Mouse (Mus musculus) G1E (cell line): ENCODE results near the gene Smndc1. TPM values are rescaled to one million over a fixed set of nuclear protein-coding genes. Genes with fewer than 3 reads are reported as not detected.

Experiments
- ATAC-seq: 2 replicates; pipeline ENCODE4 v1.8.0; 2016; ENCODE audit warnings: mild to moderate bottlenecking; ENCODE audit not compliant: insufficient number of reproducible peaks, poor library complexity, low FRiP score, severe bottlenecking; ENCODE audit errors: extremely low read depth
- DNase-seq: peaks from one replicate; pipeline ENCODE4 v3.0.0; 2012; ENCODE audit warnings: low spot score
- H3K27me3 ChIP-seq: 2 replicates; pipeline ENCODE4 v1.6.1; 2012; ENCODE audit warnings: mild to moderate bottlenecking, low read length, inconsistent platforms; ENCODE audit not compliant: insufficient read depth
- H3K36me3 ChIP-seq: replicated peaks from 2 replicates; pipeline ENCODE3; 2012; ENCODE audit warnings: mild to moderate bottlenecking, inconsistent platforms
- H3K4me1 ChIP-seq: 2 replicates; pipeline ENCODE4 v1.6.1; 2012; ENCODE audit warnings: low read depth, low read length, inconsistent platforms, mixed read lengths; ENCODE audit not compliant: insufficient read depth
- H3K4me3 ChIP-seq: 2 replicates; pipeline ENCODE4 v1.5.1; 2012; ENCODE audit warnings: low read depth, mild to moderate bottlenecking, inconsistent platforms, low read length, moderate library complexity, mixed read lengths
- H3K9me3 ChIP-seq: replicated peaks from 2 replicates; pipeline ENCODE4 v1.6.1; 2012; ENCODE audit warnings: inconsistent platforms
- CTCF ChIP-seq: IDR thresholded peaks from 2 replicates; pipeline ENCODE4 v1.5.1; 2012; ENCODE audit warnings: low read depth, low read length, inconsistent platforms, mixed read lengths
- GATA1 ChIP-seq: IDR thresholded peaks from 2 replicates; pipeline ENCODE4 v1.6.1; 2012; ENCODE audit warnings: borderline replicate concordance, low read length, inconsistent platforms, mixed read lengths
- GATA2 ChIP-seq: IDR thresholded peaks from 2 replicates; pipeline ENCODE4 v1.6.1; 2012; ENCODE audit warnings: low read depth, low read length, inconsistent platforms, borderline replicate concordance
- POLR2AphosphoS5 ChIP-seq: IDR thresholded peaks from 2 replicates; pipeline ENCODE4 v1.6.1; 2012; ENCODE audit warnings: low read depth, low read length, inconsistent platforms; ENCODE audit not compliant: insufficient replicate concordance
- TAL1 ChIP-seq: conservative IDR thresholded peaks from 2 replicates; pipeline ENCODE4 v1.6.1; 2012; ENCODE audit warnings: low read depth, low read length, inconsistent platforms, mixed read lengths
- polyA plus RNA-seq: library from polyadenylated mRNA; stranded (reverse); fragments of >175 nt; gene quantifications from 2 replicates; pipeline ENCODE4 v1.2.3, GENCODE M21; 2012
- total RNA-seq, 2 experiments: library from RNA; stranded (forward) in 1 of 2; stranded (reverse) in 1 of 2; fragments of 200-1000 nt in 1 of 2; fragments of >200 nt in 1 of 2; fragmentation: Nextera tagmentation in 1 of 2; gene quantifications; 2 replicates each; pipeline ENCODE4 v1.2.3; 2014 to 2017

Gene Smndc1
- 96.5 and 105 TPM in 2 replicates for total RNA-seq (2014; fragmentation: Nextera tagmentation)
- total RNA-seq (2017): 44.9 and 47.7 TPM in 2 replicates
- polyA plus RNA-seq: 181 and 267 TPM in 2 replicates

DNA sequence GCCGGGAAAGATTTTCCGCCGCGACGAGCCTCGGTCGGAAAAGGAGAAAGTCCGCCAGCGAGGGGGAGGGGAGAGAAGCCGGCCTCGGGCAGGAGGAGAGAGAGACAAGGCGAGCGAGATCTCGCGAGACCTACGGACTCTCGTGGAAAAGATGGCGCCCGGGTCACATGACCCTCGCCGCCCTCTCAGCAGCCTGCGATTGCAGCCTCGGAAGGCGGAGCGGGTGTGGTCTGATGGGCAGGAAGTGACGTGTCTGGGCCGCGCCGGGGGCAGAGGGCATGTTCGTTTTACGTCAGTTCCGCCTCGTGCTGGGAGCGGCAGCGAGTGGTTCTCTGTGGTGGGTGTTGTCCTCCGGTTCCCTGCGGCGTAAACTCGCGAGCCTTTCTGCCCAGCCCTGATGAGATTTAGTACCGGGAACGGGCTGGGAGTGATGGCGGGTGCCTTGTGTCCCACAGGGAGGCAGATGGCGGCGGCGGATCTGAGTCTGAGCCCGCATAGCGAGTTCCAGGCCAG lies at the start of gene Smndc1:
TSS of gene Smndc1 (minus strand) at position 84 of the 513 bp plus-strand sequence.
- Histone ChIP-seq H3K27me3 (no peaks in the 10 kb centered on the region), H3K4me1 (peaks cover 56% of the 10 kb centered on the region), H3K4me3 (peak within 1 kb of the TSS; percentile 96), H3K9me3 (no peaks in the 10 kb centered on the region), H3K36me3 (peaks cover 48% of the 10 kb centered on the region)
- TF ChIP-seq POLR2AphosphoS5: no peak
- TF ChIP-seq TAL1: no peak
- no peak for TF ChIP-seq GATA2
- no peak for TF ChIP-seq GATA1
- peak; percentile 95 for DNase-seq
- peak; percentile 97 for ATAC-seq

DNA sequence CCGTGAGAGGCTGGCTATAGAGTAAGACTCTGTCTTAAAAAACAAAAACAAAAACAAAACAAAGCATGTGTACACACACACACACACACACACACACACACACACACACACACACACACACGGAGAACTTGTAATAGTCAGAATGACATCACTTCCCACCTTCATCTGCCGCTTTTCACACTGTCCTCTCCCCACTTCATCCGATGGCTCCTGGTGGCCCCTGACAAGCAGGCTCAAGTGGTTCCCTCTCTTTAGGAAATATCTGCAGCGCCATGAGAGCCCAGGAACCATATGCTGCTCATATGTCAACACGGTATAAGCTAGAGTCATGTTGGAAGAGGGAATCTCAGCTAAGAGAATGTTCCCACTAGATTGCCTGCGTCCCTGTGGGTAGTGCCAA lies 49.0 kb upstream of the Smndc1 start:
- no peak for TF ChIP-seq CTCF
- TF ChIP-seq POLR2AphosphoS5: no peak
- TF ChIP-seq GATA1: no peak
- TF ChIP-seq GATA2: no peak
- TF ChIP-seq TAL1: no peak
- no peak overlapping the region for H3K4me3 ChIP-seq
- no peak for ATAC-seq
- no peaks in the 10 kb centered on the region for H3K4me1 ChIP-seq
- peaks cover 23% of the 10 kb centered on the region for H3K27me3 ChIP-seq
- no peaks in the 10 kb centered on the region for H3K36me3 ChIP-seq
- no peak for DNase-seq
- no peaks in the 10 kb centered on the region for H3K9me3 ChIP-seq

DNA sequence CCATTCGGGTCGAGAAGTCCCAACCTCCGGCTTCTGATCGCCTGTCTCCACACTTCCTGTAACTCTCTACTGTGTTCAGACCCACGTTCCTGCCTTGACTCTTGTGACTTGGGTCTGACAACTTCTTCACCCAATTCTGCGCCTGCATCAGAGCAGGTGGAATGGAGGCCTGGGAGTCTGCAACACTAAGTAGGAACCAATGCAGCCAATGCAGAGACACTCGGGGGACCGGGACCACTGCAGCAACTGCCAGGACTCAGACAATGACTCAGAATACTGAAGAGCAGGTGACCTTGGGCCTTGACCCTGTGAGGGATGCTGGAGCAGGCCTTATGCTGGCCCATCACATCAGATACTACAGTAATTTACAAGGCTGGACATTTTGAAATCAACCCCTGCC lies 47.6 kb upstream of the Smndc1 start:
- TF ChIP-seq GATA2 (no peak), POLR2AphosphoS5 (no peak), GATA1 (no peak), CTCF (no peak), TAL1 (no peak)
- ATAC-seq (no peak), DNase-seq (no peak)
- Histone ChIP-seq H3K27me3 (peaks cover 23% of the 10 kb centered on the region), H3K9me3 (no peaks in the 10 kb centered on the region), H3K4me1 (no peaks in the 10 kb centered on the region), H3K4me3 (no peak overlapping the region), H3K36me3 (no peaks in the 10 kb centered on the region)

DNA sequence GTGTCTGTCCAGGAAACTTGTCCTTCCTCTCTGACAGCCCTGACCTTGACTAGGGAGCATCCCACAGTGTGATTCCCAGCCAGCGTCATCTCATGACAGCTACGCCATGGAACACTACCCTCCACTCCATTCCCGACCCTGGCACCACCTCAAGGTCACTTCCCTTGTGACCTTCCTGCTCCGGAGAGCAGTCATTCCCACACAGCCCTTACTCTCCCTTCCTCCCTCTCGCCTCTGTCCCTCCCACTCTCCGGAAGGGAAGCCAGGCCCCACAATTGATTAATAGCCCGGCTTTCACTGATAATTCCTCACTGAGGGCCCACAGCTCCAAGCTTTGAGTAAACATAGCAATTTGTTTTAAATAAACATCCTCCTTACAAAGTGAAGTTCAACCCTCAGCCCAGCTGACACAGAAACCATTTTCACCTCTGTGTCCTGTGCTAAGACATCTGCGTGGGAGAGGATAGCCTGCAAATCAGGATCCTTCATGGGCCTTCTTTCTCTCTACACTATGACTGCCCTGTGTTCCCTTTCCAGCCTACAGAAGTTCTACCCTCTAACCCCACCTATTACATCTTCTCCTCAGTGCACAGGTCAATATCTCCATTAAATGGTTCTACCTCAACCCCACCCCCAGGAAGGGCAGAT lies 47.1 kb upstream of the Smndc1 start:
- no peak overlapping the region for H3K4me3 ChIP-seq
- no peaks in the 10 kb centered on the region for H3K36me3 ChIP-seq
- no peak for DNase-seq
- ATAC-seq: no peak
- no peaks in the 10 kb centered on the region for H3K9me3 ChIP-seq
- TF ChIP-seq CTCF (no peak), GATA2 (no peak), POLR2AphosphoS5 (no peak), TAL1 (no peak), GATA1 (no peak)
- peaks cover 23% of the 10 kb centered on the region for H3K27me3 ChIP-seq
- no peaks in the 10 kb centered on the region for H3K4me1 ChIP-seq

DNA sequence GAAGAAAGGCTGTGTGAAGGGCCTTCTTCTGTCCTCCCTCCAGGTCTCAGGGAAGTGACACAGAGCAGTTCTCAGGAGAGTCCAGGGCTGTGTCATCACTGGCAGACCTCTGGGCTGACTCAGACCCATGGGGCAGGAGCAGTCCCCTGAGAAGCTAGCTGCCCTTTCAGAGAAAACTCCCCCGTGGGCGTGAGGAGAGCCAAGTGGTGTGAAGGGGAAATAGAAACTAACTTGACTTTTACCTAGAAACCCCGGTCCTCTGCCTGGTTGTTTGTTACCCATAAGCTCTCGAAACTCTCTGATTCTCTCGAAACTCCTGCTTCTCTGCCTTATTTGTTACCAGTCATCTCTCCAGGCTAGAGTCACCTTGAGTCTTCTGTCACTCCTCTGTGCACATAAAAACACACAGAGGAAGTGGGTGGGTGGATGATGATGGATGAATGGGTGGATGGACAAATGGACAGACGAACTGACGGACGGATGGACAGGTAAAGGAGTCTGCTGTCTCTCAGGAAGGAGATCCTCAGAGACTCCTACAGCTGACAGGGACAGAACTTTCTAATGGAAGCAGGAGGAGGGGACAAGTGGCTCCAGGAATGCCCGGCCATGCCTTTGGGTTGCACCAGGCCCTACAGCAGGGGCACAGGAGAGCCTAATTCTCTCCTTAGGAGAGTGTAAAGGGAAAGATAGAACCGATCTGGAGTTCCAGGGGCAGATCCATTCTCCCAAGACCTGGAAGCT lies 43.7 kb upstream of the Smndc1 start:
- no peak for DNase-seq
- H3K27me3 ChIP-seq: peaks cover 19% of the 10 kb centered on the region
- no peaks in the 10 kb centered on the region for H3K4me1 ChIP-seq

DNA sequence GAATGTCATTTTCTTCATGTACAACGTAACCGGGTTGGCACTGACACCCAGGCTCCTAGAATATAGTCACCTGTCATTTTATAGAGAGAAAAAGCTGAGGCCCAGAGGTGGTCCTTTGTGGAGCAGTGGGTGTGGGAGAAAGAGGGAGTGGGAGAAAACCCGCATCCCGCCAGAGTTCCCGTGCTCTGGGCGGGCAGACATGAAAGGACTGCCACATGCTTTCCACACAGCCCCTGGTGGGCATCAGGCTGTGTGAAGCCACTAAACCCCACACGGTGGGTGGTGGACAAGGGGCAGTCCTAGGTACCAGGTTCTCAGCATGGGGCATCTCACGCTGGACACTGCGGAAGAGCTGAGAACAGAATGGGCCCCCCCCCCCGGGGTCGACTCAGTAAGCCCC lies 40.6 kb upstream of the Smndc1 start:
- no peak overlapping the region for H3K4me3 ChIP-seq
- TF ChIP-seq TAL1 (no peak), CTCF (no peak), GATA1 (no peak), GATA2 (no peak), POLR2AphosphoS5 (no peak)
- DNase-seq (no peak), ATAC-seq (no peak)
- no peaks in the 10 kb centered on the region for H3K4me1 ChIP-seq
- H3K36me3 ChIP-seq: no peaks in the 10 kb centered on the region
- peaks cover 6% of the 10 kb centered on the region; the same call in 1 of the 2 replicates for H3K27me3 ChIP-seq
- no peaks in the 10 kb centered on the region for H3K9me3 ChIP-seq

More for the DNA sequence above, 43.7 kb upstream of the Smndc1 start:
- Histone ChIP-seq H3K9me3 (no peaks in the 10 kb centered on the region), H3K4me3 (no peak overlapping the region), H3K36me3 (no peaks in the 10 kb centered on the region)
- ATAC-seq: no peak
- TF ChIP-seq POLR2AphosphoS5 (no peak), TAL1 (no peak), CTCF (no peak), GATA1 (no peak), GATA2 (no peak)
